Mouse (Mus musculus): ENCODE measurements around the gene Gm26992. TPM values are rescaled to one million over a fixed set of nuclear protein-coding genes. Genes with fewer than 3 reads are reported as not detected.

Gm26992 gene
- total RNA-seq, 1 experiment = not detected

DNA sequence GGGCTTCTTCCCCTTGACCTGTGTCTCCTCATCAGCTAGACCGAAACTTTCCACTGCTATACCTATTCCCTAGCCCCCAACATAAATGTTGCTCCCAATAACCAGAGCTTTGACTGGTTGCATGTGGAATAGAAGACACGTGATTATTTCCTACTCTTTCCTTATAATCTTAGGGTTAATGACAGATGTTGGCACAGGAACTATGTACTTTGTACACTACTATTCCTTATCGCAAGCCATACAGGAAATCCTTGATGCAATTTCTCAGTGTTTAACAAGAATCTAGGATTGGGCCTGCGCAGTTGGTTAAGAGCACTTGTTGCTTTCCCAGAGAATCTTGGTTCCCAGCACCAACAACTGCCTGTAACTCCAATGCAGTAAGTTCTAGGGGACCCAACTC is 86.4 kb downstream of the Gm26992 start:
- H3K27ac ChIP-seq (ENCODE audit: insufficient read depth, low read depth, low read length, poor library complexity, severe bottlenecking) = no peak overlapping the region
- DNase-seq (ENCODE audit: low read depth, low spot score) = no peak
- no peaks in the 10 kb centered on the region for H3K9me3 ChIP-seq (ENCODE audit: control insufficient read depth, insufficient read depth, low read depth, low read length)
- no peak overlapping the region for H3K9ac ChIP-seq (ENCODE audit: insufficient read depth, low read depth, low read length, poor library complexity, severe bottlenecking)
- no peak for TF ChIP-seq ZC3H11A (IDR thresholded peaks at IDR 0.05; ENCODE audit: borderline replicate concordance, low read depth, low read length)
- no peak for TF ChIP-seq HCFC1 (IDR thresholded peaks at IDR 0.05; ENCODE audit: borderline replicate concordance, insufficient read depth, low read length)
- TF ChIP-seq ZNF384 (IDR thresholded peaks at IDR 0.05; ENCODE audit: low read depth, low read length) = no peak
- TF ChIP-seq MAFK (IDR thresholded peaks at IDR 0.05; ENCODE audit: insufficient read depth, low read depth, low read length) = no peak
- TF ChIP-seq CHD2 (IDR thresholded peaks at IDR 0.05; ENCODE audit: low read depth, low read length) = no peak
- H3K4me1 ChIP-seq (ENCODE audit: control insufficient read depth in 2 of 2, insufficient read depth in 2 of 2, low read length in 2 of 2, poor library complexity in 1 of 2) = no peaks in the 10 kb centered on the region
- H3K4me3 ChIP-seq (ENCODE audit: insufficient read depth in 1 of 2, low read depth in 1 of 2, low read length in 2 of 2, poor library complexity in 1 of 2, severe bottlenecking in 1 of 2) = no peak overlapping the region
- in situ Hi-C loops (cut with MboI; ENCODE audit: low sequenced_read_pairs in 2 of 2, unreplicated experiment in 2 of 2) = no loop called here
- no peaks in the 10 kb centered on the region for H3K36me3 ChIP-seq (ENCODE audit: control insufficient read depth, insufficient read depth, low read length, poor library complexity, severe bottlenecking)

DNA sequence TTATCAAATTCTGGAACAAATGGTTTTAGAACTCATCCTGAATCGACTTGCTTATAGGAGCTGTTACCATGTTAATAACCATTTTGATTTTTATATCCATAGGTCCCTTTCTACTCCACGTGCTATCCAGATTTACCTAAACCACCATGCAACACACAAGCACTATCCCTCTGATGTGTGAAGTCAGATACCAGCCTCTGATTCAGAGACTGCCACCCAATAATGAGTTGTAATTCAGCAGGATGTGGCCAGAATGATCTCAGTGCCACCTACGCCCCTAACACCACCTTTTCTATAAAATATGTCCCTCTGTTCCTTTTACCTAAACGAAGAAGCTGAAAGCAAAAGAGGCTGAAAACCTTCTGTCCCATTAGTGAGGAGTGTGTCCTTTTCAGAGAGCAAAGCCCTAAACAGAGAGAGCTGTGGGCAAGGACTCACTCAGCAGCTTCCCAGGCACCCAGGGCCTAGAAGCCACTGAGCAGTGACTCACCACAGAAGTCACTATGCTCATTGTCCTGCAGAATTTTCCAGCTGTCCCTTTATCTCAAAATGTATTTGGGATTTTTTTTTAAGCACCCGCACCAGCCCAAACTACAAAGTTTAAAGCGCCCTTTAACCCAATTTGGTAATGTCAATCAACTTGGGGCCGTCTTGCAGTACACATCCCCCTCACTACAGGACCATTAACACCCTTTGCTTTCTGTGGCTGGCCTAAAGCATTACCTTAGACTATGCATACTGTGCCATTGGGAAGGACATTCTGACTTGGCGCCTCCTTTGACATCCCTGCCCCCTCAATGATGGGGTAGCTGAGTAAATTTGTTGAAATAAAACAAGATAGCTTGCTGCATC is 87.6 kb downstream of the Gm26992 start:
- TF ChIP-seq CHD2 (IDR thresholded peaks at IDR 0.05; ENCODE audit: low read depth, low read length) = no peak
- no peak for TF ChIP-seq ZC3H11A (IDR thresholded peaks at IDR 0.05; ENCODE audit: borderline replicate concordance, low read depth, low read length)

GRCm38 (mm10) chrX:103514782-103515181 is 93.0 kb downstream of the Gm26992 start:
- in situ Hi-C loops (cut with MboI; ENCODE audit: low sequenced_read_pairs in 2 of 2, unreplicated experiment in 2 of 2) = no loop called here
- TF ChIP-seq ZC3H11A (IDR thresholded peaks at IDR 0.05; ENCODE audit: borderline replicate concordance, low read depth, low read length) (no peak), ZNF384 (IDR thresholded peaks at IDR 0.05; ENCODE audit: low read depth, low read length) (no peak), HCFC1 (IDR thresholded peaks at IDR 0.05; ENCODE audit: borderline replicate concordance, insufficient read depth, low read length) (no peak), MAFK (IDR thresholded peaks at IDR 0.05; ENCODE audit: insufficient read depth, low read depth, low read length) (no peak), CHD2 (IDR thresholded peaks at IDR 0.05; ENCODE audit: low read depth, low read length) (no peak)

More for the DNA sequence above, 87.6 kb downstream of the Gm26992 start:
- in situ Hi-C loops (cut with MboI; ENCODE audit: low sequenced_read_pairs in 2 of 2, unreplicated experiment in 2 of 2) = no loop called here
- Histone ChIP-seq H3K27ac (ENCODE audit: insufficient read depth, low read depth, low read length, poor library complexity, severe bottlenecking) (no peak overlapping the region), H3K4me3 (ENCODE audit: insufficient read depth in 1 of 2, low read depth in 1 of 2, low read length in 2 of 2, poor library complexity in 1 of 2, severe bottlenecking in 1 of 2) (no peak overlapping the region), H3K9ac (ENCODE audit: insufficient read depth, low read depth, low read length, poor library complexity, severe bottlenecking) (no peak overlapping the region), H3K4me1 (ENCODE audit: control insufficient read depth in 2 of 2, insufficient read depth in 2 of 2, low read length in 2 of 2, poor library complexity in 1 of 2) (no peaks in the 10 kb centered on the region), H3K36me3 (ENCODE audit: control insufficient read depth, insufficient read depth, low read length, poor library complexity, severe bottlenecking) (no peaks in the 10 kb centered on the region), H3K9me3 (ENCODE audit: control insufficient read depth, insufficient read depth, low read depth, low read length) (no peaks in the 10 kb centered on the region)
- DNase-seq (ENCODE audit: low read depth, low spot score) = no peak

GRCm38 (mm10) chrX:103515346-103515745 is 93.5 kb downstream of the Gm26992 start:
- in situ Hi-C loops (cut with MboI; ENCODE audit: low sequenced_read_pairs in 2 of 2, unreplicated experiment in 2 of 2) = no loop called here
- Histone ChIP-seq H3K9ac (ENCODE audit: insufficient read depth, low read depth, low read length, poor library complexity, severe bottlenecking) (no peak overlapping the region), H3K27ac (ENCODE audit: insufficient read depth, low read depth, low read length, poor library complexity, severe bottlenecking) (no peak overlapping the region), H3K36me3 (ENCODE audit: control insufficient read depth, insufficient read depth, low read length, poor library complexity, severe bottlenecking) (no peaks in the 10 kb centered on the region), H3K4me3 (ENCODE audit: insufficient read depth in 1 of 2, low read depth in 1 of 2, low read length in 2 of 2, poor library complexity in 1 of 2, severe bottlenecking in 1 of 2) (no peak overlapping the region), H3K9me3 (ENCODE audit: control insufficient read depth, insufficient read depth, low read depth, low read length) (no peaks in the 10 kb centered on the region), H3K4me1 (ENCODE audit: control insufficient read depth in 2 of 2, insufficient read depth in 2 of 2, low read length in 2 of 2, poor library complexity in 1 of 2) (no peaks in the 10 kb centered on the region)
- no peak for TF ChIP-seq ZC3H11A (IDR thresholded peaks at IDR 0.05; ENCODE audit: borderline replicate concordance, low read depth, low read length)
- TF ChIP-seq ZNF384 (IDR thresholded peaks at IDR 0.05; ENCODE audit: low read depth, low read length) = no peak
- no peak for TF ChIP-seq CHD2 (IDR thresholded peaks at IDR 0.05; ENCODE audit: low read depth, low read length)
- no peak for TF ChIP-seq HCFC1 (IDR thresholded peaks at IDR 0.05; ENCODE audit: borderline replicate concordance, insufficient read depth, low read length)
- TF ChIP-seq MAFK (IDR thresholded peaks at IDR 0.05; ENCODE audit: insufficient read depth, low read depth, low read length) = no peak
- DNase-seq (ENCODE audit: low read depth, low spot score) = no peak

More at GRCm38 (mm10) chrX:103514782-103515181, 93.0 kb downstream of the Gm26992 start:
- no peak for DNase-seq (ENCODE audit: low read depth, low spot score)
- Histone ChIP-seq H3K36me3 (ENCODE audit: control insufficient read depth, insufficient read depth, low read length, poor library complexity, severe bottlenecking) (no peaks in the 10 kb centered on the region), H3K9ac (ENCODE audit: insufficient read depth, low read depth, low read length, poor library complexity, severe bottlenecking) (no peak overlapping the region), H3K4me1 (ENCODE audit: control insufficient read depth in 2 of 2, insufficient read depth in 2 of 2, low read length in 2 of 2, poor library complexity in 1 of 2) (no peaks in the 10 kb centered on the region), H3K9me3 (ENCODE audit: control insufficient read depth, insufficient read depth, low read depth, low read length) (no peaks in the 10 kb centered on the region), H3K27ac (ENCODE audit: insufficient read depth, low read depth, low read length, poor library complexity, severe bottlenecking) (no peak overlapping the region), H3K4me3 (ENCODE audit: insufficient read depth in 1 of 2, low read depth in 1 of 2, low read length in 2 of 2, poor library complexity in 1 of 2, severe bottlenecking in 1 of 2) (no peak overlapping the region)

All from ES-E14 (cell line).